Mouse (Mus musculus) kidney, adult 2 months (tissue): ENCODE data around the gene Pan3.

Source experiments
- CTCF ChIP-seq: fragments of 200-500 bp; conservative IDR thresholded peaks from 2 replicates; pipeline ENCODE4 v1.5.1; 2011; ENCODE audit warnings: low read depth, mild to moderate bottlenecking, control low read depth, low read length, moderate library complexity, mixed read lengths; ENCODE audit not compliant: insufficient read depth, insufficient read length
- POLR2A ChIP-seq: fragments of 200-500 bp; IDR thresholded peaks from one replicate; pipeline ENCODE4 v1.6.1; 2011; ENCODE audit warnings: low read depth, low read length, control low read depth

- TF ChIP-seq CTCF: no peak
- TF ChIP-seq POLR2A: no peak
Measured at GRCm38 (mm10) chr5:147435751-147436150, 5.8 kb downstream of the Pan3 start.
